Mouse (Mus musculus): ENCODE measurements around the gene Grb10.
A peak's percentile ranks its signal among the peaks of the same experiment; 100 is the strongest.

The Grb10 gene

GRCm38 (mm10) chr11:12032831-12033230, 5.7 kb downstream of the Grb10 start:
- no peak for DNase-seq (ENCODE audit: low read depth)

- no peak for DNase-seq (ENCODE audit: low read depth)
Observed at GRCm38 (mm10) chr11:12026638-12027037, 11.8 kb downstream of the Grb10 start.

- no peak for DNase-seq (ENCODE audit: low read depth)
Observed at GRCm38 (mm10) chr11:12025756-12026593, 12.5 kb downstream of the Grb10 start.

- DNase-seq (ENCODE audit: low read depth), result no peak
Observed at GRCm38 (mm10) chr11:12025392-12025755, 13.1 kb downstream of the Grb10 start.

- no peak for DNase-seq (ENCODE audit: low read depth)
Observed at GRCm38 (mm10) chr11:12023051-12023450, 15.4 kb downstream of the Grb10 start.

GRCm38 (mm10) chr11:12019651-12020050, 18.8 kb downstream of the Grb10 start:
- DNase-seq (ENCODE audit: low read depth), result no peak

- DNase-seq (ENCODE audit: low read depth), result no peak
Observed at GRCm38 (mm10) chr11:12018604-12019003, 19.9 kb downstream of the Grb10 start.

GRCm38 (mm10) chr11:12010084-12010483, 28.4 kb downstream of the Grb10 start:
- no peak for DNase-seq (ENCODE audit: low read depth)

GRCm38 (mm10) chr11:12000293-12000910, 38.1 kb downstream of the Grb10 start:
- no peak for DNase-seq (ENCODE audit: low read depth)

GRCm38 (mm10) chr11:11998881-11999280, 39.6 kb downstream of the Grb10 start:
- DNase-seq (ENCODE audit: low read depth), result no peak

- DNase-seq (ENCODE audit: low read depth), result no peak
Observed at GRCm38 (mm10) chr11:11997045-11997444, 41.4 kb downstream of the Grb10 start.

GRCm38 (mm10) chr11:11995371-11995770, 43.1 kb downstream of the Grb10 start:
- no peak for DNase-seq (ENCODE audit: low read depth)

- no peak for DNase-seq (ENCODE audit: low read depth)
Observed at GRCm38 (mm10) chr11:11993807-11994206, 44.7 kb downstream of the Grb10 start.

- no peak for DNase-seq (ENCODE audit: low read depth)
Observed at GRCm38 (mm10) chr11:11993183-11993582, 45.3 kb downstream of the Grb10 start.

- DNase-seq (ENCODE audit: low read depth), result no peak
Observed at GRCm38 (mm10) chr11:11989850-11990249, 48.6 kb downstream of the Grb10 start.

GRCm38 (mm10) chr11:11987233-11987632, 51.2 kb downstream of the Grb10 start:
- no peak for DNase-seq (ENCODE audit: low read depth)

GRCm38 (mm10) chr11:11978611-11979197, 59.8 kb downstream of the Grb10 start:
- no peak for DNase-seq (ENCODE audit: low read depth)

GRCm38 (mm10) chr11:11974591-11975255, 63.8 kb downstream of the Grb10 start:
- peak; percentile 90 for DNase-seq (ENCODE audit: low read depth)

- peak; percentile 95 for DNase-seq (ENCODE audit: low read depth)
Observed at GRCm38 (mm10) chr11:11973366-11974014, 65.0 kb downstream of the Grb10 start.

GRCm38 (mm10) chr11:11972401-11973110, 65.9 kb downstream of the Grb10 start:
- no peak for DNase-seq (ENCODE audit: low read depth)

- no peak for DNase-seq (ENCODE audit: low read depth)
Observed at GRCm38 (mm10) chr11:11970246-11970645, 68.2 kb downstream of the Grb10 start.

All from 416B (cell line).